Mouse (Mus musculus): ENCODE measurements around the gene Bri3. TPM values are rescaled to one million over a fixed set of nuclear protein-coding genes. Genes with fewer than 3 reads are reported as not detected.

The Bri3 gene
- polyA plus RNA-seq, 1 experiment from 2014 or later = 144 TPM

DNA sequence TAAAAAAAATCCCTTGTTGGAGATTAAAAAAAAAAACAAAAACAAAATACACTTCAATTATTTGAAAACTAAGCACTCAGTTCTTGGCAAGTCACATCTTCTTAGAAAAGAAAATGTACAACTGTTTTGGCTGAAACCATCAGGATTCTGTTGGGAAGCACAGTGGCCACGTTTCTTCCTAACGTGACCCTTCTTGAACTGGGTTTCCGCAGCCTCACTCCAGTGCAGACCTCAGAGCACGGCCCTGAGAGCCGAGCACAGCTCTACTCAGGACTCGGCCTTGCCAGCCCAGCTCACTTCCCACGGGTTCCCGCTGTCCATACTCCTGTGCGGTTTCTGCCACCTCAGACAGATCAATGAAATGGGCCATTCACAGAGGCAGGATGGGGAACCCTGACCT, 44.2 kb downstream of the Bri3 start:
- no peak overlapping the region for H3K4me3 ChIP-seq (ENCODE audit: low read length)
- H3K4me1 ChIP-seq (ENCODE audit: control insufficient read depth, insufficient read depth, low read length) = peaks cover 31% of the 10 kb centered on the region
- no peak overlapping the region for H3K9ac ChIP-seq (ENCODE audit: low read length)
- H3K27ac ChIP-seq (ENCODE audit: low read length) = peak overlapping the region; percentile 38
- no peaks in the 10 kb centered on the region for H3K36me3 ChIP-seq (ENCODE audit: control insufficient read depth, insufficient read depth)
- ATAC-seq (replicated peaks; ENCODE audit: extremely low read depth, insufficient read depth, low FRiP score) = no peak
- no peak overlapping the region for H3K4me2 ChIP-seq (ENCODE audit: low read depth, low read length)
- WGBS = 81% methylated on average over 9 of the region's 9 CpGs
- H3K27me3 ChIP-seq (ENCODE audit: control insufficient read depth, insufficient read depth, low read length) = no peaks in the 10 kb centered on the region
- no peaks in the 10 kb centered on the region for H3K9me3 ChIP-seq (replicated peaks; ENCODE audit: control insufficient read depth, low read length)

DNA sequence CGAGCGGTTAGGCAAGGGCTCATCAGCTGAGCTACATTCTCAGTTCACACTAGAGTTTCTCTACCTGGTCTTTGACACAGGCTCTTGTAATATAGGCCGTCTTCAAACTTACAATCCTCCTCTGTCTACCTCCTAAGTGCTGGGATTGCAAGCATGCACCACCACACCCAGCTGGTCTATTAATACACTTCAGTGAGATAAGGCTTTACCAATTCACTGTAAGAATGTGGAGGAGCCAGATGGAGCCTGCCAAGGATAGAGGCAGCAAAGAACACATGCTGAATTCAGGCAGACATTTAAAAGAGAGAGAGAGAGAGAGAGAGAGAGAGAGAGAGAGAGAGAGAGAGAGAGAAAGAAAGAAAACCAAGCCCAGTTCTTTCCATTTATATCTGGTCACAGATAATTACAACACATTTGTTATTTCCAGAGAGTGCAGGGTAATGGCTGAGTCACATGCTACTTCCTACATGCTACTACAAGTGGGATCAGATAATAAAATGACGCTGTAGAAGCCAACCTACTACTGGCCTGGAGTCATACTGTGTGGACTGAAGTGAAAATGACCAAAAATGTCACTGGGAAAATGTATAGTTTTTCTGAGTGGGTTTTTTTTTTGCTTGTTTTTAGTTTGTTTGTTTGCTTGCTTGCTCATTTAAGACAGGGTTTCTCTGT, 45.7 kb downstream of the Bri3 start:
- Histone ChIP-seq H3K4me2 (ENCODE audit: low read depth, low read length) (peak overlapping the region; percentile 31), H3K4me3 (ENCODE audit: low read length) (no peak overlapping the region), H3K9me3 (replicated peaks; ENCODE audit: control insufficient read depth, low read length) (no peaks in the 10 kb centered on the region), H3K27ac (ENCODE audit: low read length) (peak overlapping the region; percentile 87), H3K9ac (ENCODE audit: low read length) (no peak overlapping the region), H3K36me3 (ENCODE audit: control insufficient read depth, insufficient read depth) (no peaks in the 10 kb centered on the region), H3K27me3 (ENCODE audit: control insufficient read depth, insufficient read depth, low read length) (no peaks in the 10 kb centered on the region), H3K4me1 (ENCODE audit: control insufficient read depth, insufficient read depth, low read length) (peaks cover 26% of the 10 kb centered on the region)
- WGBS = 42% methylated on average over 4 of the region's 4 CpGs
- peak; percentile 92 for ATAC-seq (replicated peaks; ENCODE audit: extremely low read depth, insufficient read depth, low FRiP score)

DNA sequence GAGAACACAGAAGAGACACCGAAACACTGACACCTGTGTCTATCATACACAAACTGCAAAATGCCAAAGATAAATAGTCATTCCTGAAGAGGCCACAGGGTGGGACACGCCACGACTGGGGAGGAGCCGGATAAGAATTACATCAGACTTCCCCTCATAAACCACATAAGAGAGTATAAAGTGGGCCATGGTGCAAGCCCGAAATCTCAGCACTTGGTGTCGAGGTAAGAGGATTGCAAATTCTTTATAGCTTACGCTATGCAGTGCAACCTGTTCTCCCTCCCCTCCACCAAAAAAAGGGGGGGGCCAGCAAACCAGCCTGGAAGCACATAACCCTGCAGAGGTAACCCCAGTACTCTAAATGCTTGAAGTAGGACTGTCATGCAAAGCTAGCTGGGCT, 50.7 kb downstream of the Bri3 start:
- Histone ChIP-seq H3K4me2 (ENCODE audit: low read depth, low read length) (no peak overlapping the region), H3K27ac (ENCODE audit: low read length) (no peak overlapping the region), H3K4me3 (ENCODE audit: low read length) (no peak overlapping the region), H3K9ac (ENCODE audit: low read length) (no peak overlapping the region), H3K4me1 (ENCODE audit: control insufficient read depth, insufficient read depth, low read length) (peaks cover 9% of the 10 kb centered on the region), H3K9me3 (replicated peaks; ENCODE audit: control insufficient read depth, low read length) (no peaks in the 10 kb centered on the region), H3K36me3 (ENCODE audit: control insufficient read depth, insufficient read depth) (no peaks in the 10 kb centered on the region), H3K27me3 (ENCODE audit: control insufficient read depth, insufficient read depth, low read length) (no peaks in the 10 kb centered on the region)
- ATAC-seq (replicated peaks; ENCODE audit: extremely low read depth, insufficient read depth, low FRiP score) = no peak; the same call in 1 of the 2 replicates
- WGBS = 48% methylated on average over 7 of the region's 7 CpGs

DNA sequence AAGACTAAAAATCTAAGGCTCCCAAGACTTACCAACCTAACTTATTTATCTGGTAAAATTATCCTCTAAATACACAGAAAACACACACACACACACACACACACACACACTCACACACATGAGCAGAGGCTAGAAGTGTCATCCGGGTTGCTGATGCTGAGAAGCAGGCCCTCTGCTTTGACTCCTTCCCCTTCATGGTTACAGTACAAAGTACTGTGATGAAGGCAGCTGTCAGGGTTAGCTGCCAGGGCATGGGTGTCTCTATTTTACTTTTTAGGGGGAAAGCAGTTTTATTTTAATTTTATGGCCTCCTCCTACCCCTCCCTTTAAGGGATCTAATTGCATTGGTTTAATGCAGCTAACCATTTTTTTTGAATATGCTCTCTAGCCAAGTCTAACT, 51.1 kb downstream of the Bri3 start:
- no peaks in the 10 kb centered on the region for H3K36me3 ChIP-seq (ENCODE audit: control insufficient read depth, insufficient read depth)
- no peak for ATAC-seq (replicated peaks; ENCODE audit: extremely low read depth, insufficient read depth, low FRiP score)
- no peak overlapping the region for H3K4me3 ChIP-seq (ENCODE audit: low read length)
- no peak overlapping the region for H3K9ac ChIP-seq (ENCODE audit: low read length)
- H3K4me1 ChIP-seq (ENCODE audit: control insufficient read depth, insufficient read depth, low read length) = peaks cover 5% of the 10 kb centered on the region
- H3K9me3 ChIP-seq (replicated peaks; ENCODE audit: control insufficient read depth, low read length) = no peaks in the 10 kb centered on the region
- no peak overlapping the region for H3K4me2 ChIP-seq (ENCODE audit: low read depth, low read length)
- H3K27me3 ChIP-seq (ENCODE audit: control insufficient read depth, insufficient read depth, low read length) = no peaks in the 10 kb centered on the region
- 73% methylated on average over 1 of the region's 1 CpGs for WGBS
- no peak overlapping the region for H3K27ac ChIP-seq (ENCODE audit: low read length)

DNA sequence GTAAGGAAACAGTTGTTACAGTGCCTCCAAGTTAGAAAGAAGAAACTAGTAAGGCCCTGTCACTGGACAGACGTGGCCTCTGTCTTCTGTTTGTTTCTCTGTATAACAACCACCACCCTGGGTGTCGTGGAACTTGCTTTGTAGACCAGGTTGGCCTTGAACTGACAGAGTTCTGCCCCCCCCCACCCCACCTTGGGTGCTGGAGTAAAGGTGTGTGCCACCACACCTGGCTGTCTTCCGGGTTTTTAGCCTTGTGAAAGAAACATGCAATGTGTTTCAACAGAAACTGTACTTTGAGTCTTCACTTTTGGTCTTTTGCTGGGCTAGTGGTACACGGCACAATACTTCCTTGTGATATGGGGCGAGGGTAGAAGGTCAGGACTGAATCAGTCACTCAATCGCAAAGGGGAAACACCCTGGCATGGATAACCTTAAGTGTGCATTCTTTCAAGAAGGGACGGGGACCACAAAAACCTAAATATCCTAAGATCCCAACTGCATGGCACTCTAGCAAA, 51.9 kb downstream of the Bri3 start:
- H3K36me3 ChIP-seq (ENCODE audit: control insufficient read depth, insufficient read depth) = no peaks in the 10 kb centered on the region
- H3K27me3 ChIP-seq (ENCODE audit: control insufficient read depth, insufficient read depth, low read length) = no peaks in the 10 kb centered on the region
- H3K9me3 ChIP-seq (replicated peaks; ENCODE audit: control insufficient read depth, low read length) = no peaks in the 10 kb centered on the region
- ATAC-seq (replicated peaks; ENCODE audit: extremely low read depth, insufficient read depth, low FRiP score) = no peak
- no peak overlapping the region for H3K9ac ChIP-seq (ENCODE audit: low read length)
- no peak overlapping the region for H3K27ac ChIP-seq (ENCODE audit: low read length)
- 78% methylated on average over 7 of the region's 7 CpGs for WGBS
- no peaks in the 10 kb centered on the region for H3K4me1 ChIP-seq (ENCODE audit: control insufficient read depth, insufficient read depth, low read length)
- H3K4me3 ChIP-seq (ENCODE audit: low read length) = no peak overlapping the region
- H3K4me2 ChIP-seq (ENCODE audit: low read depth, low read length) = no peak overlapping the region

DNA sequence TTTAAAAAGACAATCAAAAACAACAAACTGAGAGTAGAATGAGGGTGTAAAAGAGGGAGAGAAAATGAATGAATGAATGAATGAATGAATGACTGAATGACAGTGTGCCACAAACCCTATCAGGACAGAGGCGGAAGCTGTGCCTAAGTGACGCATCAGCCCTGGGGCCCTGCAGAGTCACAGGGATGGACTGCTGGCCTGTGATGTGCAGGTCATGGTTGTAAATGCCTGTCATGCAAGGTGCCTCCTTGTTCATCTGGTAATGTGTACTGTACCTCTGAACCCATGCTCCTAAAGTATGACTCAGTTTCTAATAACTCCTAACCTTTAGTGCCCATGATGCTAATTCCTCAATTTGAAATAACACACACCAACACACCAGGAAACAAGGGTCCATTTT, 58.8 kb downstream of the Bri3 start:
- no peak overlapping the region for H3K4me3 ChIP-seq (ENCODE audit: low read length)
- H3K9me3 ChIP-seq (replicated peaks; ENCODE audit: control insufficient read depth, low read length) = no peaks in the 10 kb centered on the region
- H3K9ac ChIP-seq (ENCODE audit: low read length) = no peak overlapping the region
- H3K27ac ChIP-seq (ENCODE audit: low read length) = no peak overlapping the region
- no peaks in the 10 kb centered on the region for H3K27me3 ChIP-seq (ENCODE audit: control insufficient read depth, insufficient read depth, low read length)
- H3K36me3 ChIP-seq (ENCODE audit: control insufficient read depth, insufficient read depth) = no peaks in the 10 kb centered on the region
- H3K4me2 ChIP-seq (ENCODE audit: low read depth, low read length) = no peak overlapping the region
- whole genome bisulfite sequencing = 90% methylated on average over 2 of the region's 2 CpGs
- H3K4me1 ChIP-seq (ENCODE audit: control insufficient read depth, insufficient read depth, low read length) = no peaks in the 10 kb centered on the region
- no peak for ATAC-seq (replicated peaks; ENCODE audit: extremely low read depth, insufficient read depth, low FRiP score)

DNA sequence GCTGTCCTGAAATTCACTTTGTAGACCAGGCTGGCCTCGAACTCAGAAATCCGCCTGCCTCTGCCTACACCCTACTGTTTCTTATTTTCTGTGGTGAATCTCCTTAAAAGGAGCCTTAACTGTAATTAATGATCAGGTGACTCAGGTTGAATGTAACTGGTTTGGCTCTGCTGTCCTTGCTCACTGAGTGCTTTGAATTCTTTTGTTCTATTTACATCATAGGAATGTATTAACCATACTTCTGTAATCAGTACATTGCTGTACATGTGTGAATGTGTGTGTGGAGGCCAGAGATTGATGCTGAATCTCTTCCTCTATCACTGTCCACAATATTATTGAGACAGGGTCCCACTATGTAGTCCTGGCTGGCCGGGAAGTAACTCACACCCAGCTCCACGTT, 64.7 kb downstream of the Bri3 start:
- peak overlapping the region; percentile 8; the same call in 1 of the 2 replicates for H3K9ac ChIP-seq (ENCODE audit: low read length)
- ATAC-seq (replicated peaks; ENCODE audit: extremely low read depth, insufficient read depth, low FRiP score) = peak; percentile 76
- H3K4me2 ChIP-seq (ENCODE audit: low read depth, low read length) = no peak overlapping the region
- H3K9me3 ChIP-seq (replicated peaks; ENCODE audit: control insufficient read depth, low read length) = no peaks in the 10 kb centered on the region
- peaks cover 15% of the 10 kb centered on the region for H3K4me1 ChIP-seq (ENCODE audit: control insufficient read depth, insufficient read depth, low read length)
- no peaks in the 10 kb centered on the region for H3K36me3 ChIP-seq (ENCODE audit: control insufficient read depth, insufficient read depth)
- no peaks in the 10 kb centered on the region for H3K27me3 ChIP-seq (ENCODE audit: control insufficient read depth, insufficient read depth, low read length)
- no peak overlapping the region for H3K4me3 ChIP-seq (ENCODE audit: low read length)
- 67% methylated on average over 4 of the region's 4 CpGs for whole genome bisulfite sequencing
- H3K27ac ChIP-seq (ENCODE audit: low read length) = peak overlapping the region; percentile 62

DNA sequence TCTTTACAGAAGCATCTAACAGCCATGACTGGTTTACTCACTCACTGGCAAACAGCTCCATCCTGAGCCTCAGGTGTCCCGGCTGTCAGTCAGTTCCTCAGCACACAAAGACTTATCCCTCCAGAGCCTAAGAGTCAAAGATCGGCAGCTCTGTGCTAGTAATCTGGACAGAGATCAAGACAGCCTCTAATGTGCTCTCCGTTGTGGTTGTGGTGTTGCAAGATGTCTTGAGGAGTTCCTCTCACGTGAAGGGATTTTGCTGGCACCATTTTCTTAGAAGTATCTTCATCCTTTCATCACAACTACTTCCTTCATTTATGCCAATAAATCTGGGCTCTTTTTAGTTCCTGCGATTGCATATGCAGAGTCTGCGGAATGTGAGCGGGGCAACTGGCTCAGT, 67.9 kb downstream of the Bri3 start:
- Histone ChIP-seq H3K36me3 (ENCODE audit: control insufficient read depth, insufficient read depth) (no peaks in the 10 kb centered on the region), H3K9ac (ENCODE audit: low read length) (no peak overlapping the region), H3K4me2 (ENCODE audit: low read depth, low read length) (no peak overlapping the region), H3K9me3 (replicated peaks; ENCODE audit: control insufficient read depth, low read length) (no peaks in the 10 kb centered on the region), H3K4me1 (ENCODE audit: control insufficient read depth, insufficient read depth, low read length) (peaks cover 18% of the 10 kb centered on the region), H3K4me3 (ENCODE audit: low read length) (no peak overlapping the region), H3K27ac (ENCODE audit: low read length) (no peak overlapping the region), H3K27me3 (ENCODE audit: control insufficient read depth, insufficient read depth, low read length) (no peaks in the 10 kb centered on the region)
- ATAC-seq (replicated peaks; ENCODE audit: extremely low read depth, insufficient read depth, low FRiP score) = no peak
- 70% methylated on average over 7 of the region's 7 CpGs for WGBS

DNA sequence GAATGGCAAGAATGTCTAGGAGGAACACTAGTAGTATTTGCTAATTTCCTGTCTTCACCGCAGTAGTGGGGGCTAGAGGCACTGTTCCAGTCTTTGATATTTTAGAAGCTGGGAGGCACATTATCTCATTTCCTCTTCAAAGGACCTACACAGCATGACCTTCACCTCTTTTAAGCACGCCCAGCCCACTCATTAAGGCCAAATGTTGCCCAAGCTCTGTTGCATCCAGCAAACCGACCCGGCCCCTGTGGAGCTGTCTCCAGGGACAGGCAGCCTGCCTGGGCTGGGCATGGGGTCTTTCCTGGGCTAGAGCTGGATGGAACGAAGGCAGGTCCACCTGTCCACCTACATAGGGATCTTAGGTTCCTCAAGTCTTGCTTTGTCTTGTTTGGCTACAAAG, 69.1 kb downstream of the Bri3 start:
- ATAC-seq (replicated peaks; ENCODE audit: extremely low read depth, insufficient read depth, low FRiP score) = no peak
- no peaks in the 10 kb centered on the region for H3K9me3 ChIP-seq (replicated peaks; ENCODE audit: control insufficient read depth, low read length)
- H3K27ac ChIP-seq (ENCODE audit: low read length) = peak overlapping the region; percentile 8; the same call in 1 of the 2 replicates
- no peak overlapping the region for H3K9ac ChIP-seq (ENCODE audit: low read length)
- no peak overlapping the region for H3K4me2 ChIP-seq (ENCODE audit: low read depth, low read length)
- H3K4me3 ChIP-seq (ENCODE audit: low read length) = no peak overlapping the region
- no peaks in the 10 kb centered on the region for H3K27me3 ChIP-seq (ENCODE audit: control insufficient read depth, insufficient read depth, low read length)
- no peaks in the 10 kb centered on the region for H3K36me3 ChIP-seq (ENCODE audit: control insufficient read depth, insufficient read depth)
- peaks cover 18% of the 10 kb centered on the region for H3K4me1 ChIP-seq (ENCODE audit: control insufficient read depth, insufficient read depth, low read length)
- WGBS = 17% methylated on average over 5 of the region's 5 CpGs

Data from heart, embryonic 16.5 days (tissue).